Comparison of ENCODE assay signal across 6 mouse cellular contexts in the genomic region with DNA sequence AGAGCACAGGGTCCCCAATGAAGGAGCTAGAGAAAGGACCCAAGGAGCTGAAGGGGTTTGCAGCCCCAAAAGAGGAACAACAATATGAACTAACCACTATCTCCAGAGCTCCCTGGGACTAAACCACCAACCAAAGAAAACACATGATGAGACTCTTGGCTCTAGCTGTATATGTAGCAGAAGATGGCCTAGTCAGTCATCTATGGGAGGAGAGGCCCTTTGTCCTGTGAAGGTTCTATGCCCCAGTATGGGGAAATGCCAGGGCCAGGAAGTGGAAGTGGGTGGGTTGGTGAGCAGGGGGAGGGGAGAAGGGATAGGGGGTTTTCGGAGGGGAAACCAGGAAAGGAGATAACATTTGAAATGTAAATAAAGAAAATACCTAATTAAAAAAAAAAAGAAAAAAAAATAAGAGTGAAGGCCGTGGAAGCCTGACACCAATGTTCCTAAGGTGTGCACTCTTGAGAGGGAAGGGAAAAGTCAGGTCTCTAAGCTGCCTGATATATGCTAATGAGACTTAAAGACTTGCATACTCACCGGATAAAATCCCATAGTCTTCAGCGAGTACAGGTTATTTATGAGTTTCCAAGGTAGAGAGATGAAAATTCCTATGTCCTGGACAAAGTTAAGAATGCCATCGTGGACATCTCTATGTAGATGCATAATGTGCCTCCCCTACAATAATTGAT.
DNase-seq lines count a peak whose midpoint lies in the region; ATAC-seq and TF ChIP-seq lines count a peak whose summit lies in the region.
"Not testable (repeated sequence)": the region's sequence is repeated elsewhere in the genome, so short reads cannot be mapped to it uniquely, and the experiment has no call there.

No protein-coding gene starts in this region.

- H3K9ac ChIP-seq in CH12.LX (ENCODE audit: insufficient read depth, low read depth); intestine, embryonic 14.5 days (ENCODE audit: low read length): not testable (repeated sequence)

- not testable (repeated sequence) for TF ChIP-seq POLR2A in CH12.LX (IDR thresholded peaks at IDR 0.05; ENCODE audit: low read depth, low read length); spleen, adult 2 months (IDR thresholded peaks at IDR 0.05; ENCODE audit: low read depth, low read length)

- not testable (repeated sequence) for H3K9me3 ChIP-seq in CH12.LX (replicated peaks; ENCODE audit: low read length); intestine, embryonic 14.5 days (ENCODE audit: control insufficient read depth, low read length)

- H3K4me3 ChIP-seq in CH12.LX (replicated peaks in 1 of 3; ENCODE audit: low read depth in 2 of 3, low read length in 2 of 3, poor library complexity in 1 of 3); intestine, embryonic 14.5 days (ENCODE audit: low read depth, low read length); spleen, adult 2 months (ENCODE audit: extremely low read depth, insufficient read depth, insufficient read length): not testable (repeated sequence)

- 83% methylated on average over 5 of the region's 5 CpGs for WGBS in intestine, embryonic 14.5 days
- 38% methylated on average over 5 of the region's 5 CpGs for WGBS in spleen, adult 2 months

- not testable (repeated sequence) for H3K36me3 ChIP-seq in CH12.LX (replicated peaks in 1 of 2; ENCODE audit: control insufficient read depth in 1 of 2, insufficient read depth in 1 of 2, low read length in 1 of 2); intestine, embryonic 14.5 days (ENCODE audit: control insufficient read depth, insufficient read depth, low read length); spleen, adult 2 months (ENCODE audit: control insufficient read depth, insufficient read depth, low read length)

- peak; percentile 46 to 53 for DNase-seq in B cell, adult 2 months
- DNase-seq in CH12.LX (ENCODE audit: extremely low read depth); spleen, adult 2 months (ENCODE audit: low read depth in 1 of 2, low spot score in 2 of 2): not testable (repeated sequence)
- peak; percentile 3 for DNase-seq in cerebellum, adult 9-10 months
- DNase-seq in intestine, embryonic 14.5 days (ENCODE audit: low spot score): peak; percentile 12
- peak; percentile 31 for DNase-seq in naive thymus-derived CD4-positive, alpha-beta T cell, adult 2 months (ENCODE audit: low read depth)

- dilution Hi-C loops in CH12.LX (cut with MboI; ENCODE audit: extremely low pct_ligation_motif_present, extremely low pct_unique_long_range_greater_than_20kb, low sequenced_read_pairs): not testable (repeated sequence)

- not testable (repeated sequence) for ATAC-seq in intestine, embryonic 14.5 days (replicated peaks; ENCODE audit: low FRiP score, low TSS enrichment, low read depth)

- peak overlapping the region; percentile 6 for H3K4me2 ChIP-seq in CH12.LX (ENCODE audit: insufficient read depth, low read depth, poor library complexity, severe bottlenecking)
- H3K4me2 ChIP-seq in intestine, embryonic 14.5 days (ENCODE audit: low read length): not testable (repeated sequence)

- in situ Hi-C loops in CH12.LX (cut with MboI; ENCODE audit: low pct_ligation_motif_present, low pct_unique_long_range_greater_than_20kb, low sequenced_read_pairs): not testable (repeated sequence)

- TF ChIP-seq RAD21 in CH12.LX (IDR thresholded peaks at IDR 0.05; ENCODE audit: low read depth, low read length): not testable (repeated sequence)

- TF ChIP-seq CTCF in CH12.LX (conservative IDR thresholded peaks at IDR 0.05 in 1 of 2, IDR thresholded peaks at IDR 0.05 in 1 of 2; ENCODE audit: low read depth in 2 of 2, low read length in 2 of 2); spleen, adult 2 months (IDR thresholded peaks at IDR 0.05; ENCODE audit: extremely low read depth, insufficient read depth, insufficient read length, insufficient replicate concordance): not testable (repeated sequence)

- peaks cover 70% of the 10 kb centered on the region for H3K79me2 ChIP-seq in CH12.LX (replicated peaks; ENCODE audit: control insufficient read depth, extremely low read depth, insufficient read depth, poor library complexity, severe bottlenecking)

- H3K4me1 ChIP-seq in CH12.LX (ENCODE audit: control insufficient read depth in 1 of 2, insufficient read depth in 2 of 2): peaks cover 33 to 80% of the 10 kb centered on the region in 2 experiments
- H3K4me1 ChIP-seq in intestine, embryonic 14.5 days (replicated peaks; ENCODE audit: control insufficient read depth, insufficient read depth, low read length): peaks cover 17% of the 10 kb centered on the region
- H3K4me1 ChIP-seq in spleen, adult 2 months (ENCODE audit: control insufficient read depth, insufficient read depth, insufficient read length): peaks cover 53% of the 10 kb centered on the region

- H3K27me3 ChIP-seq in CH12.LX (replicated peaks); intestine, embryonic 14.5 days (replicated peaks; ENCODE audit: control insufficient read depth, insufficient read depth, low read length); spleen, adult 2 months (ENCODE audit: control insufficient read depth, insufficient read depth, low read length): not testable (repeated sequence)

- peak overlapping the region; percentile 51; the same call in 1 of the 2 replicates for H3K27ac ChIP-seq in CH12.LX (ENCODE audit: insufficient read depth, low read depth)
- H3K27ac ChIP-seq in intestine, embryonic 14.5 days (ENCODE audit: low read depth): not testable (repeated sequence)
- 0 out of 2 replicates have a peak overlapping the region, but pooled peaks have one; percentile 22 for H3K27ac ChIP-seq in spleen, adult 2 months (ENCODE audit: insufficient read depth, low read length)

- not testable (repeated sequence) for TF ChIP-seq EP300 in CH12.LX (IDR thresholded peaks at IDR 0.05; ENCODE audit: low read length)

TF ChIP-seq in CH12.LX, 34 proteins besides CTCF, POLR2A, EP300 and RAD21:
- TF ChIP-seq CHD2 (IDR thresholded peaks at IDR 0.05; ENCODE audit: low read length): 0 out of 2 replicates have a peak, but pooled peaks have one; percentile 28
- peak; percentile 56 for TF ChIP-seq ZNF384 (IDR thresholded peaks at IDR 0.05; ENCODE audit: low read depth, low read length)
- TF ChIP-seq ELF1 (IDR thresholded peaks at IDR 0.05; ENCODE audit: low read depth, low read length): 0 out of 2 replicates have a peak, but pooled peaks have one; percentile 23
- peak; percentile 15; the same call in 1 of the 2 replicates for TF ChIP-seq ETS1 (conservative IDR thresholded peaks at IDR 0.05; ENCODE audit: low read depth, low read length)
